Mouse (Mus musculus): Measurements from ENCODE around the gene Mccc1. TPM values are rescaled to one million over a fixed set of nuclear protein-coding genes. Genes with fewer than 3 reads are reported as not detected.

Gene Mccc1
- polyA plus RNA-seq, 1 experiment from 2014 or later: 26.3 TPM

- WGBS: under 1% methylated on average over 28 of the region's 65 CpGs
- peak; percentile 85 for ATAC-seq
- H3K4me3 ChIP-seq (ENCODE audit: low read length): peak overlapping the region; percentile 99
- H3K9me3 ChIP-seq (ENCODE audit: control insufficient read depth, low read length): no peaks in the 10 kb centered on the region
- H3K27ac ChIP-seq (ENCODE audit: low read depth, low read length): peak overlapping the region; percentile 94
- H3K9ac ChIP-seq (ENCODE audit: low read depth, low read length): peak overlapping the region; percentile 99
- peaks cover 22% of the 10 kb centered on the region for H3K4me1 ChIP-seq (ENCODE audit: control insufficient read depth, insufficient read depth, low read depth, low read length)
- H3K4me2 ChIP-seq (ENCODE audit: low read length): peak overlapping the region; percentile 97
- H3K27me3 ChIP-seq (replicated peaks; ENCODE audit: control insufficient read depth, insufficient read depth, low read length): no peaks in the 10 kb centered on the region
- no peaks in the 10 kb centered on the region for H3K36me3 ChIP-seq (ENCODE audit: control insufficient read depth, insufficient read depth, low read length)
Observed at GRCm38 (mm10) chr3:35931896-35932727, 68.4 kb downstream of the Mccc1 start.

GRCm38 (mm10) chr3:35931359-35931758 is 69.1 kb downstream of the Mccc1 start:
- WGBS: 25% methylated on average over 7 of the region's 7 CpGs
- Histone ChIP-seq H3K9ac (ENCODE audit: low read depth, low read length) (0 out of 2 replicates have a peak overlapping the region, but pooled peaks have one; percentile 19), H3K27ac (ENCODE audit: low read depth, low read length) (no peak overlapping the region), H3K4me3 (ENCODE audit: low read length) (peak overlapping the region; percentile 99), H3K27me3 (replicated peaks; ENCODE audit: control insufficient read depth, insufficient read depth, low read length) (no peaks in the 10 kb centered on the region), H3K4me1 (ENCODE audit: control insufficient read depth, insufficient read depth, low read depth, low read length) (peaks cover 22% of the 10 kb centered on the region), H3K36me3 (ENCODE audit: control insufficient read depth, insufficient read depth, low read length) (no peaks in the 10 kb centered on the region), H3K9me3 (ENCODE audit: control insufficient read depth, low read length) (no peaks in the 10 kb centered on the region), H3K4me2 (ENCODE audit: low read length) (peak overlapping the region; percentile 97)
- no peak for ATAC-seq

GRCm38 (mm10) chr3:35929831-35930230 is 70.6 kb downstream of the Mccc1 start:
- Histone ChIP-seq H3K4me3 (ENCODE audit: low read length) (no peak overlapping the region), H3K4me2 (ENCODE audit: low read length) (no peak overlapping the region), H3K9me3 (ENCODE audit: control insufficient read depth, low read length) (no peaks in the 10 kb centered on the region), H3K4me1 (ENCODE audit: control insufficient read depth, insufficient read depth, low read depth, low read length) (peaks cover 22% of the 10 kb centered on the region), H3K36me3 (ENCODE audit: control insufficient read depth, insufficient read depth, low read length) (no peaks in the 10 kb centered on the region), H3K27ac (ENCODE audit: low read depth, low read length) (no peak overlapping the region), H3K27me3 (replicated peaks; ENCODE audit: control insufficient read depth, insufficient read depth, low read length) (no peaks in the 10 kb centered on the region), H3K9ac (ENCODE audit: low read depth, low read length) (no peak overlapping the region)
- no peak for ATAC-seq
- WGBS: 63% methylated on average over 8 of the region's 8 CpGs

- no peak overlapping the region for H3K27ac ChIP-seq (ENCODE audit: low read depth, low read length)
- H3K4me1 ChIP-seq (ENCODE audit: control insufficient read depth, insufficient read depth, low read depth, low read length): peaks cover 22% of the 10 kb centered on the region
- no peak for ATAC-seq
- H3K4me3 ChIP-seq (ENCODE audit: low read length): no peak overlapping the region
- H3K9me3 ChIP-seq (ENCODE audit: control insufficient read depth, low read length): no peaks in the 10 kb centered on the region
- no peaks in the 10 kb centered on the region for H3K36me3 ChIP-seq (ENCODE audit: control insufficient read depth, insufficient read depth, low read length)
- no peak overlapping the region for H3K9ac ChIP-seq (ENCODE audit: low read depth, low read length)
- no peak overlapping the region for H3K4me2 ChIP-seq (ENCODE audit: low read length)
- 63% methylated on average over 3 of the region's 3 CpGs for WGBS
- H3K27me3 ChIP-seq (replicated peaks; ENCODE audit: control insufficient read depth, insufficient read depth, low read length): no peaks in the 10 kb centered on the region
Observed at GRCm38 (mm10) chr3:35929406-35929805, 71.1 kb downstream of the Mccc1 start.

GRCm38 (mm10) chr3:35925852-35926251 is 74.6 kb downstream of the Mccc1 start:
- Histone ChIP-seq H3K9me3 (ENCODE audit: control insufficient read depth, low read length) (no peaks in the 10 kb centered on the region), H3K9ac (ENCODE audit: low read depth, low read length) (no peak overlapping the region), H3K4me2 (ENCODE audit: low read length) (no peak overlapping the region), H3K4me1 (ENCODE audit: control insufficient read depth, insufficient read depth, low read depth, low read length) (peaks cover 5% of the 10 kb centered on the region), H3K27ac (ENCODE audit: low read depth, low read length) (no peak overlapping the region), H3K36me3 (ENCODE audit: control insufficient read depth, insufficient read depth, low read length) (no peaks in the 10 kb centered on the region), H3K27me3 (replicated peaks; ENCODE audit: control insufficient read depth, insufficient read depth, low read length) (no peaks in the 10 kb centered on the region), H3K4me3 (ENCODE audit: low read length) (no peak overlapping the region)
- WGBS: 90% methylated on average over 2 of the region's 2 CpGs
- no peak for ATAC-seq

- Histone ChIP-seq H3K4me1 (ENCODE audit: control insufficient read depth, insufficient read depth, low read depth, low read length) (no peaks in the 10 kb centered on the region), H3K36me3 (ENCODE audit: control insufficient read depth, insufficient read depth, low read length) (no peaks in the 10 kb centered on the region), H3K4me3 (ENCODE audit: low read length) (no peak overlapping the region), H3K9me3 (ENCODE audit: control insufficient read depth, low read length) (no peaks in the 10 kb centered on the region), H3K27ac (ENCODE audit: low read depth, low read length) (no peak overlapping the region), H3K9ac (ENCODE audit: low read depth, low read length) (no peak overlapping the region), H3K4me2 (ENCODE audit: low read length) (no peak overlapping the region), H3K27me3 (replicated peaks; ENCODE audit: control insufficient read depth, insufficient read depth, low read length) (no peaks in the 10 kb centered on the region)
- ATAC-seq: no peak
- 83% methylated on average over 3 of the region's 3 CpGs for WGBS
Observed at GRCm38 (mm10) chr3:35924007-35924406, 76.5 kb downstream of the Mccc1 start.

- no peak for ATAC-seq
- H3K36me3 ChIP-seq (ENCODE audit: control insufficient read depth, insufficient read depth, low read length): no peaks in the 10 kb centered on the region
Observed at GRCm38 (mm10) chr3:35923495-35923894, 77.0 kb downstream of the Mccc1 start.

GRCm38 (mm10) chr3:35922522-35922921 is 78.0 kb downstream of the Mccc1 start:
- H3K27ac ChIP-seq (ENCODE audit: low read depth, low read length): no peak overlapping the region
- no peaks in the 10 kb centered on the region for H3K4me1 ChIP-seq (ENCODE audit: control insufficient read depth, insufficient read depth, low read depth, low read length)
- H3K4me2 ChIP-seq (ENCODE audit: low read length): no peak overlapping the region
- WGBS: 84% methylated on average over 4 of the region's 4 CpGs
- no peaks in the 10 kb centered on the region for H3K27me3 ChIP-seq (replicated peaks; ENCODE audit: control insufficient read depth, insufficient read depth, low read length)
- no peak for ATAC-seq
- no peaks in the 10 kb centered on the region for H3K9me3 ChIP-seq (ENCODE audit: control insufficient read depth, low read length)
- no peak overlapping the region for H3K9ac ChIP-seq (ENCODE audit: low read depth, low read length)
- H3K4me3 ChIP-seq (ENCODE audit: low read length): no peak overlapping the region
- 0 out of 2 replicates have a peak, but pooled peaks cover 1% of the 10 kb centered on the region for H3K36me3 ChIP-seq (ENCODE audit: control insufficient read depth, insufficient read depth, low read length)

More at GRCm38 (mm10) chr3:35923495-35923894, 77.0 kb downstream of the Mccc1 start:
- Histone ChIP-seq H3K4me1 (ENCODE audit: control insufficient read depth, insufficient read depth, low read depth, low read length) (no peaks in the 10 kb centered on the region), H3K4me3 (ENCODE audit: low read length) (no peak overlapping the region), H3K9ac (ENCODE audit: low read depth, low read length) (no peak overlapping the region), H3K9me3 (ENCODE audit: control insufficient read depth, low read length) (no peaks in the 10 kb centered on the region), H3K4me2 (ENCODE audit: low read length) (no peak overlapping the region), H3K27me3 (replicated peaks; ENCODE audit: control insufficient read depth, insufficient read depth, low read length) (no peaks in the 10 kb centered on the region), H3K27ac (ENCODE audit: low read depth, low read length) (no peak overlapping the region)
- 68% methylated on average over 7 of the region's 7 CpGs for WGBS

GRCm38 (mm10) chr3:35918229-35918628 is 82.2 kb downstream of the Mccc1 start:
- no peak overlapping the region for H3K27ac ChIP-seq (ENCODE audit: low read depth, low read length)
- no peaks in the 10 kb centered on the region for H3K4me1 ChIP-seq (ENCODE audit: control insufficient read depth, insufficient read depth, low read depth, low read length)
- H3K9ac ChIP-seq (ENCODE audit: low read depth, low read length): no peak overlapping the region
- no peaks in the 10 kb centered on the region for H3K27me3 ChIP-seq (replicated peaks; ENCODE audit: control insufficient read depth, insufficient read depth, low read length)
- H3K36me3 ChIP-seq (ENCODE audit: control insufficient read depth, insufficient read depth, low read length): peaks cover 7% of the 10 kb centered on the region; the same call in 1 of the 2 replicates
- no peaks in the 10 kb centered on the region for H3K9me3 ChIP-seq (ENCODE audit: control insufficient read depth, low read length)
- WGBS: 91% methylated on average over 3 of the region's 3 CpGs
- H3K4me2 ChIP-seq (ENCODE audit: low read length): no peak overlapping the region
- no peak for ATAC-seq
- no peak overlapping the region for H3K4me3 ChIP-seq (ENCODE audit: low read length)
